Mouse (Mus musculus) liver, adult 2 months (tissue): Measurements from ENCODE around the gene Me3. TPM values are rescaled to one million over a fixed set of nuclear protein-coding genes. Genes with fewer than 3 reads are reported as not detected.

Experiments used
- DNase-seq: peaks from one replicate; pipeline ENCODE4 v3.0.0-alpha.2; 2011; ENCODE audit warnings: low read depth, low spot score; ENCODE audit errors: extremely low read depth
- H3K27ac ChIP-seq: fragments of 200-500 bp; replicated peaks from 2 replicates; pipeline ENCODE4 v1.5.1; 2012; ENCODE audit warnings: low read depth, mild to moderate bottlenecking, control low read depth, inconsistent platforms, low read length; ENCODE audit not compliant: insufficient read depth
- H3K27me3 ChIP-seq: fragments of 200-500 bp; 2 replicates; pipeline ENCODE4 v1.6.1; 2012; ENCODE audit warnings: mild to moderate bottlenecking, moderate library complexity, low read length, inconsistent platforms; ENCODE audit not compliant: control insufficient read depth, insufficient read depth
- H3K36me3 ChIP-seq: fragments of 200-500 bp; 2 replicates; pipeline ENCODE4 v1.6.1; 2012; ENCODE audit warnings: low read length, inconsistent platforms; ENCODE audit not compliant: control insufficient read depth, insufficient read depth
- H3K4me1 ChIP-seq: fragments of 200-500 bp; 2 replicates; pipeline ENCODE4 v1.6.1; 2011; ENCODE audit warnings: low read length; ENCODE audit not compliant: control insufficient read depth, insufficient read depth
- H3K4me3 ChIP-seq: fragments of 200-500 bp; 2 replicates; pipeline ENCODE4 v1.5.1; 2011; ENCODE audit warnings: low read depth, mild to moderate bottlenecking, control low read depth, low read length, moderate library complexity; ENCODE audit not compliant: insufficient read depth
- H3K79me2 ChIP-seq: fragments of 200-500 bp; 2 replicates; pipeline ENCODE4 v1.6.1; 2012; ENCODE audit warnings: inconsistent platforms, mild to moderate bottlenecking, low read length, moderate library complexity; ENCODE audit not compliant: control insufficient read depth, insufficient read depth
- H3K9ac ChIP-seq: fragments of 200-500 bp; 2 replicates; pipeline ENCODE4 v1.6.1; 2012; ENCODE audit warnings: low read depth, mild to moderate bottlenecking, control low read depth, inconsistent platforms, low read length
- CTCF ChIP-seq: fragments of 200-500 bp; IDR thresholded peaks from 2 replicates; pipeline ENCODE4 v1.5.1; 2011; ENCODE audit warnings: low read depth, low read length, control low read depth
- POLR2A ChIP-seq: fragments of 200-500 bp; IDR thresholded peaks from 2 replicates; pipeline ENCODE4 v1.6.1; 2011; ENCODE audit warnings: low read length, control low read depth; ENCODE audit not compliant: insufficient read depth; ENCODE audit errors: extremely low read depth
- WGBS: fragments of 180-500 bp; shearing (Covaris S2); methylation state at CpG from one replicate; pipeline ENCODE4 v1.1.7; 2018; 5-methylcytosine and 5-hydroxymethylcytosine counted together
- polyA plus RNA-seq: library from polyadenylated mRNA; depleted of rRNA; stranded (reverse); fragments of >200 nt; gene quantifications from 2 replicates; pipeline ENCODE4 v1.2.3, GENCODE M21; 2012
- total RNA-seq: library from RNA; depleted of rRNA; stranded (reverse); fragments of >200 nt; gene quantifications from 2 replicates; pipeline ENCODE4 v1.2.3, GENCODE M21; 2014

Gene Me3
- total and polyA plus RNA-seq, 2 experiments: 0.06 to 0.28 TPM

GRCm38 (mm10) chr7:89795366-89795765 lies 163.2 kb downstream of the Me3 start:
- no peaks in the 10 kb centered on the region for H3K4me1 ChIP-seq
- no peak overlapping the region for H3K9ac ChIP-seq
- no peak for DNase-seq
- H3K27ac ChIP-seq: no peak overlapping the region
- 70% methylated on average over 3 of the region's 3 CpGs for WGBS
- TF ChIP-seq CTCF (no peak), POLR2A (no peak)
- no peak overlapping the region for H3K4me3 ChIP-seq
- H3K79me2 ChIP-seq: no peaks in the 10 kb centered on the region
- no peaks in the 10 kb centered on the region for H3K27me3 ChIP-seq
- no peaks in the 10 kb centered on the region for H3K36me3 ChIP-seq

DNA sequence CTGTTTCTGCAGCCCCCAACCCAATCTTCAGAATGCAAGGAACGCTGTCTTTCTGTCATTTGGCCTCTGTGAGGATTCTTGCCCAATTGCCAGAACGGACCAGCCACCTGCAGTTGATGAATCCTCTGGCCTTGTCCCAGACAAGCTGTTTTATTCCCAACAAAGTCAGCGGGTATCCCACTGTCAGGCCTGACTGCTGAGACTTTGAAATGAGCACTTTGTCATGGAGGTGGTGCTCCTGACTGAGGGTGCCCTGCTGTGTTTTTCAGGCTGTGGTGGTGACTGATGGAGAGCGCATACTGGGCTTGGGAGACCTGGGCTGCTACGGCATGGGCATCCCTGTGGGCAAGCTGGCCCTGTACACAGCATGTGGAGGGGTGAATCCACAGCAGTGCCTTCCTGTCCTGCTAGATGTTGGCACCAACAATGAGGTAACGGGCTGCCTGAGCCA lies 164.2 kb downstream of the Me3 start:
- TF ChIP-seq POLR2A: no peak
- no peak for TF ChIP-seq CTCF
- no peak overlapping the region for H3K9ac ChIP-seq
- H3K27ac ChIP-seq: no peak overlapping the region
- no peak overlapping the region for H3K4me3 ChIP-seq
- H3K27me3 ChIP-seq: no peaks in the 10 kb centered on the region
- no peaks in the 10 kb centered on the region for H3K36me3 ChIP-seq
- H3K79me2 ChIP-seq: no peaks in the 10 kb centered on the region
- 50% methylated on average over 6 of the region's 6 CpGs for WGBS
- no peak for DNase-seq
- no peaks in the 10 kb centered on the region for H3K4me1 ChIP-seq

DNA sequence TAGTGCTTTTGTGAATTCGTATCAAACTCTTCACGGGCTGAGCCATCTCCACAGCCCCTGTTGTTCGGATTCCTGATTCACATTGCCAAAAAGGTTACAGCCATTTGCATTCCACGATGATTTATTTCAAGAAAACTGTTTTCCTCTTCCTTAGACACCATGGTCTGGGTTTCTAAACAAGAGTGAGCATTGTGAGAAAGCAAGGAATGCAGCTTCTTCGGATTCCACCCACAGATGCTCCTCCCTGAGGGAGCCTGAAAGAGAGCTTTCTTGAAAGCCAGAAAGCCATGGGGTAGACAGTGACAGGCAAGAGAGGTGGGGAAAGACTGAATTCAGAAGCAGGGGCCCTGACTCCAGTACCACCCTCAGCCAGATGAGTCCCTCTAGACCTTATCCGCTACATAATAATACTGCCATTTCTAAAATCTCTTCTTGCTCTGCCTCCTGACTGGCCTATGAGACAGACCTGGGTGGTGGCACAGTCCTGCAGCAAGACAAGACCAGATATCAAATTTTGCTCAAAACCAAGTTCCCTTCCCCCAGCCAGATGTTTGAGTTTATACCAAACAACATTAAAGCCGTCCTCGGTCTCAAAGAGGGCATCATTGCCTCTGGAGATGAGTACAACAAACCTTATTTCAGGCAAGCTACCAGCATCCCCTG lies 166.3 kb downstream of the Me3 start:
- WGBS: 70% methylated on average over 8 of the region's 8 CpGs
- Histone ChIP-seq H3K36me3 (no peaks in the 10 kb centered on the region), H3K4me1 (no peaks in the 10 kb centered on the region), H3K27me3 (no peaks in the 10 kb centered on the region), H3K4me3 (no peak overlapping the region), H3K9ac (no peak overlapping the region), H3K27ac (no peak overlapping the region), H3K79me2 (no peaks in the 10 kb centered on the region)
- no peak for DNase-seq
- TF ChIP-seq POLR2A: no peak
- no peak for TF ChIP-seq CTCF

DNA sequence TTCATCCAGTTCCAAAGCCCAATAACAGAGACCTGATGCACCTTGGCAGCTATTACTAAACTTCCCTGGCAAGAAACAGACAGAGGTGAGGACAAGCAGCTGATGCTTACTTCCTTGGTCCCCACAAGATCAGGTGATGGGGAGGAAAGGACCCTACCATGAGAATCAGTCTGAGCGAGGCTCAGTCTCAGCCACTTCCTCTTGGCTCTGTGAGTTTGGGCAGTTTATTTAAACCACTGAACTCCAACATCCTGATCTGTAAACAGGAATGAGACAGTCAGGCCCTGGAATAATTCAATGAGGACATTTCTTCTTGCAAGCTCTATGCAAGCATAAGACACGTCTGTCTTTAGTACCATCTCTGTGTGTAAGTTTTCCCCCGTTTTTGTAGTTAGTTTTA lies 170.3 kb downstream of the Me3 start:
- DNase-seq: peak; percentile 12
- Histone ChIP-seq H3K4me1 (no peaks in the 10 kb centered on the region), H3K27me3 (no peaks in the 10 kb centered on the region), H3K27ac (no peak overlapping the region), H3K79me2 (no peaks in the 10 kb centered on the region), H3K36me3 (no peaks in the 10 kb centered on the region), H3K4me3 (no peak overlapping the region), H3K9ac (no peak overlapping the region)
- WGBS: 63% methylated on average over 3 of the region's 3 CpGs
- TF ChIP-seq CTCF (no peak), POLR2A (no peak)

DNA sequence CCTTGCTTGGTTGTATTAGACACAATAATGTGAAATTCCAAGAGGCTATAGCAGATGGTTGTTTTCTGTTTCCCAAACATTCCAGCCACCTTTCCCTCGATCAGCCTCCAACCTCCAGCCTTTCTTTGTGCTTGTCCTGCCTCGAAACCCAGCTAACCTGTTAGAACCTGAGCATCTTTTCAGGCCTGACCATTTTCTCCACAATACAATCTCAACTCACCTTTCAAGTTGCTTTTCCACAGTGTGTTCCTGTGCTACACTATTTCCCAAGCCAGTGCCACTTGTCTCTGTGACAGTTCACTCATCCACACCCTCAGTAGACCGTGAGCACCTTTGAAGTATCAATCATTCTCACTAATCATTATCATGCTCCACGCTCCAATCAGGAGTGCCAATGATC lies 171.8 kb downstream of the Me3 start:
- 79% methylated on average over 4 of the region's 4 CpGs for WGBS
- Histone ChIP-seq H3K27me3 (no peaks in the 10 kb centered on the region), H3K9ac (no peak overlapping the region), H3K4me1 (no peaks in the 10 kb centered on the region), H3K27ac (no peak overlapping the region), H3K79me2 (no peaks in the 10 kb centered on the region), H3K4me3 (no peak overlapping the region), H3K36me3 (no peaks in the 10 kb centered on the region)
- DNase-seq: no peak
- TF ChIP-seq CTCF: no peak
- no peak for TF ChIP-seq POLR2A

GRCm38 (mm10) chr7:89809400-89809799 lies 177.2 kb downstream of the Me3 start:
- Histone ChIP-seq H3K4me1 (no peaks in the 10 kb centered on the region), H3K36me3 (no peaks in the 10 kb centered on the region), H3K27me3 (no peaks in the 10 kb centered on the region), H3K4me3 (no peak overlapping the region), H3K9ac (no peak overlapping the region), H3K27ac (no peak overlapping the region), H3K79me2 (no peaks in the 10 kb centered on the region)
- no peak for TF ChIP-seq CTCF
- no peak for TF ChIP-seq POLR2A
- no peak for DNase-seq
- WGBS: 29% methylated on average over 2 of the region's 2 CpGs
